Mouse (Mus musculus) MEL (cell line): ENCODE data around the gene Gm37240. TPM values are rescaled to one million over a fixed set of nuclear protein-coding genes. Genes with fewer than 3 reads are reported as not detected.

Experiments used
- DNase-seq: peaks from one replicate; pipeline ENCODE4 v3.0.0; 2011; ENCODE audit warnings: low read depth, low spot score
- H3K27ac ChIP-seq: 2 replicates; pipeline ENCODE4 v1.5.1; 2012; ENCODE audit warnings: low read depth, mild to moderate bottlenecking, control low read depth, low read length, moderate library complexity; ENCODE audit not compliant: control insufficient read depth
- H3K27me3 ChIP-seq, 2 experiments: fragments of 150-350 bp in 1 of 2; sonication (generic) in 1 of 2; 2 replicates each; pipeline ENCODE4 v1.6.1; 2012; ENCODE audit warnings: low read length in 2 of 2, mild to moderate bottlenecking in 2 of 2, improper control_type of control experiment in 1 of 2, moderate library complexity in 1 of 2; ENCODE audit not compliant: insufficient read depth in 2 of 2, control insufficient read depth in 1 of 2
- H3K36me3 ChIP-seq, 2 experiments: 2 replicates each; pipeline ENCODE4 v1.6.1; 2012 to 2014; ENCODE audit warnings: low read length in 2 of 2, improper control_type of control experiment in 1 of 2, inconsistent platforms in 1 of 2, mild to moderate bottlenecking in 1 of 2; ENCODE audit not compliant: insufficient read depth in 2 of 2, control insufficient read depth in 1 of 2
- H3K4me1 ChIP-seq, 2 experiments: fragments of 150-350 bp in 1 of 2; sonication (generic) in 1 of 2; 2 replicates each; pipeline ENCODE4 v1.6.1; 2012; ENCODE audit warnings: low read length in 2 of 2, improper control_type of control experiment in 1 of 2, mild to moderate bottlenecking in 1 of 2; ENCODE audit not compliant: insufficient read depth in 2 of 2, control insufficient read depth in 1 of 2
- H3K4me3 ChIP-seq, 2 experiments: fragments of 150-350 bp in 1 of 2; sonication (generic) in 1 of 2; 2 replicates each; pipeline ENCODE4 v1.5.1; 2012; ENCODE audit warnings: low read depth in 2 of 2, low read length in 2 of 2, mild to moderate bottlenecking in 2 of 2, moderate library complexity in 2 of 2, control low read depth in 1 of 2, improper control_type of control experiment in 1 of 2; ENCODE audit not compliant: control insufficient read depth in 1 of 2, insufficient read depth in 1 of 2
- H3K79me2 ChIP-seq: 2 replicates; pipeline ENCODE4 v1.6.1; 2012; ENCODE audit warnings: mild to moderate bottlenecking, low read length, moderate library complexity; ENCODE audit not compliant: control insufficient read depth, poor library complexity, insufficient read depth
- H3K9ac ChIP-seq: 2 replicates; pipeline ENCODE4 v1.6.1; 2012; ENCODE audit warnings: low read depth, mild to moderate bottlenecking, control low read depth, low read length, moderate library complexity; ENCODE audit not compliant: control insufficient read depth, poor library complexity, severe bottlenecking
- H3K9me3 ChIP-seq: fragments of 150-350 bp; sonication (generic); replicated peaks from 2 replicates; pipeline ENCODE4 v1.6.1; 2012; ENCODE audit warnings: mild to moderate bottlenecking, low read length, improper control_type of control experiment, moderate library complexity; ENCODE audit not compliant: insufficient read depth
- CHD1 ChIP-seq: IDR thresholded peaks from 2 replicates; pipeline ENCODE4 v1.6.1; 2012; ENCODE audit warnings: low read depth, mild to moderate bottlenecking, inconsistent platforms, low read length, improper control_type of control experiment
- CTCF ChIP-seq, 3 experiments: IDR thresholded peaks in 2 of 3; conservative IDR thresholded peaks in 1 of 3; 2 replicates each; pipeline ENCODE4 v1.5.1; 2011 to 2012; ENCODE audit warnings: low read length in 3 of 3, low read depth in 2 of 3, mild to moderate bottlenecking in 2 of 3, improper control_type of control experiment in 1 of 3, inconsistent platforms in 1 of 3, mixed read lengths in 1 of 3, moderate library complexity in 1 of 3; ENCODE audit not compliant: control insufficient read depth in 1 of 3, insufficient read depth in 1 of 3, poor library complexity in 1 of 3, severe bottlenecking in 1 of 3
- E2F4 ChIP-seq: IDR thresholded peaks from 2 replicates; pipeline ENCODE4 v1.6.1; 2011; ENCODE audit warnings: low read depth, low read length, improper control_type of control experiment, borderline replicate concordance
- ELF1 ChIP-seq: IDR thresholded peaks from 2 replicates; pipeline ENCODE4 v1.6.1; 2014; ENCODE audit warnings: low read depth, mild to moderate bottlenecking, inconsistent platforms, low read length, improper control_type of control experiment, moderate library complexity
- EP300 ChIP-seq, 2 experiments: IDR thresholded peaks; 2 replicates each; pipeline ENCODE4 v1.6.1; 2011; ENCODE audit warnings: improper control_type of control experiment in 2 of 2, low read length in 2 of 2, low read depth in 1 of 2, mild to moderate bottlenecking in 1 of 2
- GABPA ChIP-seq: IDR thresholded peaks from 2 replicates; pipeline ENCODE4 v1.6.1; 2012; ENCODE audit warnings: low read depth, mild to moderate bottlenecking, inconsistent platforms, low read length, improper control_type of control experiment, moderate library complexity
- HCFC1 ChIP-seq: IDR thresholded peaks from 2 replicates; pipeline ENCODE4 v1.6.1; 2012; ENCODE audit warnings: low read depth, mild to moderate bottlenecking, inconsistent platforms, low read length, improper control_type of control experiment, moderate library complexity
- KAT2A ChIP-seq: conservative IDR thresholded peaks from 2 replicates; pipeline ENCODE4 v1.6.1; 2012; ENCODE audit warnings: low read depth, low read length, improper control_type of control experiment, inconsistent platforms
- MAFK ChIP-seq: IDR thresholded peaks from 2 replicates; pipeline ENCODE4 v1.6.1; 2011; ENCODE audit warnings: low read depth, mild to moderate bottlenecking, low read length, improper control_type of control experiment, borderline replicate concordance
- MAX ChIP-seq: IDR thresholded peaks from 2 replicates; pipeline ENCODE4 v1.6.1; 2011; ENCODE audit warnings: low read length, improper control_type of control experiment
- MAZ ChIP-seq: IDR thresholded peaks from 2 replicates; pipeline ENCODE4 v1.6.1; 2012; ENCODE audit warnings: low read depth, mild to moderate bottlenecking, inconsistent platforms, low read length, improper control_type of control experiment
- MEF2A ChIP-seq: IDR thresholded peaks from 2 replicates; pipeline ENCODE4 v1.6.1; 2014; ENCODE audit warnings: low read depth, mild to moderate bottlenecking, inconsistent platforms, low read length, improper control_type of control experiment; ENCODE audit not compliant: poor library complexity, insufficient replicate concordance, severe bottlenecking; ENCODE audit errors: extremely low read depth
- MYC ChIP-seq: IDR thresholded peaks from 2 replicates; pipeline ENCODE4 v1.6.1; 2011; ENCODE audit warnings: low read depth, mild to moderate bottlenecking, low read length, improper control_type of control experiment, moderate library complexity
- NELFE ChIP-seq: IDR thresholded peaks from 2 replicates; pipeline ENCODE4 v1.6.1; 2011; ENCODE audit warnings: low read depth, low read length, improper control_type of control experiment
- NRF1 ChIP-seq: IDR thresholded peaks from 2 replicates; pipeline ENCODE4 v1.6.1; 2014; ENCODE audit warnings: low read depth, mild to moderate bottlenecking, inconsistent platforms, low read length, improper control_type of control experiment, moderate library complexity; ENCODE audit not compliant: poor library complexity, insufficient read depth, severe bottlenecking
- POLR2A ChIP-seq, 2 experiments: IDR thresholded peaks; 2 replicates each; pipeline ENCODE4 v1.6.1; 2011 to 2012; ENCODE audit warnings: low read length in 2 of 2, mild to moderate bottlenecking in 2 of 2, control low read depth in 1 of 2, improper control_type of control experiment in 1 of 2, low read depth in 1 of 2, moderate library complexity in 1 of 2; ENCODE audit not compliant: control insufficient read depth in 1 of 2, insufficient read depth in 1 of 2, poor library complexity in 1 of 2
- POLR2AphosphoS2 ChIP-seq: IDR thresholded peaks from 2 replicates; pipeline ENCODE4 v1.6.1; 2011; ENCODE audit warnings: low read length, improper control_type of control experiment
- RCOR1 ChIP-seq: IDR thresholded peaks from 2 replicates; pipeline ENCODE4 v1.6.1; 2012; ENCODE audit warnings: low read depth, mild to moderate bottlenecking, inconsistent platforms, low read length, improper control_type of control experiment
- SIN3A ChIP-seq: IDR thresholded peaks from 2 replicates; pipeline ENCODE4 v1.6.1; 2012; ENCODE audit warnings: low read length, improper control_type of control experiment, inconsistent platforms
- TCF12 ChIP-seq: IDR thresholded peaks from 2 replicates; pipeline ENCODE4 v1.6.1; 2014; ENCODE audit warnings: low read depth, mild to moderate bottlenecking, inconsistent platforms, low read length, improper control_type of control experiment, moderate library complexity
- USF2 ChIP-seq, 2 experiments: IDR thresholded peaks; 2 replicates each; pipeline ENCODE4 v1.6.1; 2011 to 2012; ENCODE audit warnings: improper control_type of control experiment in 2 of 2, low read length in 2 of 2, borderline replicate concordance in 1 of 2, inconsistent platforms in 1 of 2, low read depth in 1 of 2, mild to moderate bottlenecking in 1 of 2; ENCODE audit not compliant: insufficient read depth in 1 of 2
- ZC3H11A ChIP-seq: IDR thresholded peaks from 2 replicates; pipeline ENCODE4 v1.6.1; 2012; ENCODE audit warnings: low read depth, mild to moderate bottlenecking, inconsistent platforms, low read length, improper control_type of control experiment
- ZKSCAN1 ChIP-seq: IDR thresholded peaks from 2 replicates; pipeline ENCODE4 v1.6.1; 2012; ENCODE audit warnings: low read depth, mild to moderate bottlenecking, inconsistent platforms, low read length, improper control_type of control experiment, moderate library complexity
- ZMIZ1 ChIP-seq: IDR thresholded peaks from 2 replicates; pipeline ENCODE4 v1.6.1; 2012; ENCODE audit warnings: low read depth, mild to moderate bottlenecking, inconsistent platforms, low read length, improper control_type of control experiment, moderate library complexity
- ZNF384 ChIP-seq: IDR thresholded peaks from 2 replicates; pipeline ENCODE4 v1.6.1; 2012; ENCODE audit warnings: low read depth, mild to moderate bottlenecking, inconsistent platforms, low read length, improper control_type of control experiment
- polyA plus RNA-seq, 2 experiments: library from polyadenylated mRNA; stranded (reverse) in 1 of 2; unstranded in 1 of 2; fragments of >175 nt in 1 of 2; fragments of >200 nt in 1 of 2; gene quantifications; 2 replicates each; pipeline versions ENCODE4 v1.2.1 to v1.2.4; 2012; ENCODE audit warnings: low replicate concordance in 2 of 2, low read depth in 1 of 2; ENCODE audit not compliant: insufficient read length in 2 of 2, insufficient read depth in 1 of 2, missing spikeins in 1 of 2
- total RNA-seq: library from RNA; depleted of rRNA; stranded (reverse); fragments of 300-350 nt; gene quantifications from 2 replicates; pipeline ENCODE4 v1.2.3, GENCODE M21; 2012

Gm37240 gene
- total and polyA plus RNA-seq, 3 experiments = 0.04 TPM; not detected in 2

DNA sequence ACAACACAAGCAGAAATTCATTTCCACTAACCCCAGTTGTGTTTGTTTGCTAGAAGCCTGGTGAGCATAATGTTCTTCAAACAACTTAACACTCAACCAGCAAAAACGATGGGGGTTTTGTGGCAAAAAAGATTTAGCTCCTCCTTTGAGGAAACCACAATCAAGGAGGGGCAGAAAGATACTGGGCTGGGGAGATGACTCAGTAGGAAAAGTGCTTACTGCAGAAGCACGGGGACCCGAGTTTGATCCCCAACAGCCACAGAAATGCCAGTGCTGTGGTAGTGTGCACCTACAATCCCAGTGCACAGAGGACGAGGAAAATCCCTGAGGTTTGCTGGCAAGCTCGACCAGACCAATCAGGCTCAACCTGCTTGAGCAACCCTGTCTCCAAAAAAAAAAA is 1138.1 kb downstream of the Gm37240 start (continued):
- TF ChIP-seq E2F4 = no peak
- TF ChIP-seq EP300 (IDR thresholded peaks at IDR 0.05; ENCODE audit: low read depth in 1 of 2, low read length in 2 of 2) = peak; percentile 86 to 90
- peak; percentile 62; the same call in 1 of the 2 replicates for TF ChIP-seq MAFK
- TF ChIP-seq NRF1 = no peak
- TF ChIP-seq ZNF384 = peak; percentile 69
- TF ChIP-seq MYC = peak; percentile 61; the same call in 1 of the 2 replicates
- no peak for TF ChIP-seq POLR2A (IDR thresholded peaks at IDR 0.05; ENCODE audit: control insufficient read depth in 1 of 2, insufficient read depth in 1 of 2, low read depth in 1 of 2, low read length in 2 of 2, poor library complexity in 1 of 2)
- TF ChIP-seq TCF12 = peak; percentile 78
- TF ChIP-seq ZMIZ1 = no peak
- peak; percentile 59; the same call in 1 of the 2 replicates for TF ChIP-seq SIN3A

GRCm38 (mm10) chr3:84748139-84748538 is 1139.2 kb downstream of the Gm37240 start:
- Histone ChIP-seq H3K27ac (no peak overlapping the region), H3K9me3 (no peaks in the 10 kb centered on the region), H3K27me3 (no peaks in the 10 kb centered on the region), H3K4me3 (no peak overlapping the region), H3K36me3 (peaks cover 0 to 18% of the 10 kb centered on the region in 2 experiments; a peak in 2 of 4 replicates), H3K79me2 (no peaks in the 10 kb centered on the region), H3K9ac (no peak overlapping the region), H3K4me1 (peaks cover 7 to 20% of the 10 kb centered on the region in 2 experiments; a peak in 3 of 4 replicates)
- TF ChIP-seq NELFE (no peak), MAX (no peak), ELF1 (no peak), NRF1 (no peak), POLR2A (IDR thresholded peaks at IDR 0.05; ENCODE audit: control insufficient read depth in 1 of 2, insufficient read depth in 1 of 2, low read depth in 1 of 2, low read length in 2 of 2, poor library complexity in 1 of 2) (no peak), CHD1 (no peak), POLR2AphosphoS2 (no peak), MEF2A (no peak), SIN3A (no peak), KAT2A (no peak), HCFC1 (no peak), MYC (no peak), USF2 (IDR thresholded peaks at IDR 0.05; ENCODE audit: borderline replicate concordance in 1 of 2, insufficient read depth in 1 of 2, low read depth in 1 of 2, low read length in 2 of 2) (no peak), ZC3H11A (no peak), ZKSCAN1 (no peak), RCOR1 (no peak), GABPA (no peak), CTCF (IDR thresholded peaks at IDR 0.05 in 2 of 3, conservative IDR thresholded peaks at IDR 0.05 in 1 of 3; ENCODE audit: control insufficient read depth in 1 of 3, insufficient read depth in 1 of 3, low read depth in 2 of 3, low read length in 3 of 3, poor library complexity in 1 of 3, severe bottlenecking in 1 of 3) (no peak), MAZ (no peak)
- no peak for DNase-seq
